Mouse (Mus musculus) brain, embryonic 14.5 days (tissue): ENCODE data around the gene Npas3.

Experiments
- CTCF ChIP-seq: fragments of 200-500 bp; IDR thresholded peaks from 2 replicates; pipeline ENCODE4 v1.5.1; 2012; ENCODE audit warnings: inconsistent platforms, mild to moderate bottlenecking, moderate library complexity, borderline replicate concordance; ENCODE audit not compliant: insufficient read depth, insufficient read length; ENCODE audit errors: extremely low read depth
- POLR2A ChIP-seq: fragments of 200-500 bp; IDR thresholded peaks from 2 replicates; pipeline ENCODE4 v1.6.1; 2012; ENCODE audit warnings: mild to moderate bottlenecking, inconsistent platforms, borderline replicate concordance; ENCODE audit not compliant: poor library complexity, insufficient read depth, insufficient read length, severe bottlenecking; ENCODE audit errors: extremely low read depth

GRCm38 (mm10) chr12:53757631-53758030 lies 509.2 kb downstream of the Npas3 start:
- no peak for TF ChIP-seq POLR2A
- TF ChIP-seq CTCF: no peak
